ENCODE assay signal across 23 mouse cellular contexts in genomic region chr19:56264175-56264574, GRCm38 (mm10). TPM values are rescaled to one million over a fixed set of nuclear protein-coding genes. Genes with fewer than 3 reads are reported as not detected.
DNase-seq lines count a peak whose midpoint lies in the region; ATAC-seq lines count a peak whose summit lies in the region.
"Had no signal": no experiment of that assay in that cellular context is flagged by ENCODE, and none has a peak within 500 bp of the region (broad histone marks: within the 10 kb centered on the region; RNA-seq: fewer than 3 reads in every experiment).

No protein-coding gene starts in this region.

- H3K4me3 ChIP-seq in midbrain, embryonic 11.5 days (ENCODE audit: low read depth, low read length) = no peak overlapping the region
- no peak overlapping the region for H3K4me3 ChIP-seq in midbrain, embryonic 14.5 days (replicated peaks; ENCODE audit: low read depth, low read length)
- H3K4me3 ChIP-seq: embryonic facial prominence, embryonic 13.5 days; midbrain, embryonic 10.5 days had no signal

- H3K9me3 ChIP-seq in midbrain, embryonic 11.5 days (ENCODE audit: control insufficient read depth, low read length) = no peaks in the 10 kb centered on the region
- H3K9me3 ChIP-seq in midbrain, embryonic 14.5 days (ENCODE audit: control insufficient read depth, low read length) = no peaks in the 10 kb centered on the region
- H3K9me3 ChIP-seq: embryonic facial prominence, embryonic 13.5 days; midbrain, embryonic 10.5 days had no signal

- H3K9ac ChIP-seq in midbrain, embryonic 11.5 days (ENCODE audit: low read length) = no peak overlapping the region
- no peak overlapping the region for H3K9ac ChIP-seq in midbrain, embryonic 14.5 days (replicated peaks; ENCODE audit: low read length)
- H3K9ac ChIP-seq: embryonic facial prominence, embryonic 13.5 days; liver, embryonic 14.5 days had no signal

- WGBS in midbrain, embryonic 11.5 days = 78% methylated on average over 4 of the region's 4 CpGs
- 51% methylated on average over 4 of the region's 4 CpGs for WGBS in midbrain, embryonic 14.5 days

- H3K27ac ChIP-seq in midbrain, embryonic 11.5 days (ENCODE audit: low read depth, low read length) = no peak overlapping the region
- no peak overlapping the region for H3K27ac ChIP-seq in midbrain, embryonic 14.5 days (replicated peaks; ENCODE audit: low read depth, low read length)
- H3K27ac ChIP-seq: embryonic facial prominence, embryonic 13.5 days; liver, embryonic 14.5 days had no signal

- peak; percentile 47 for DNase-seq in adrenal gland, postnatal 14 days
- no peak for DNase-seq in adrenal gland, postnatal 10 days
- peak; percentile 75 for DNase-seq in midbrain, embryonic 11.5 days (ENCODE audit: low spot score, missing footprints)
- DNase-seq in midbrain, embryonic 14.5 days = no peak
- peak; percentile 58 to 60 for DNase-seq in kidney, postnatal 4 days
- peak; percentile 36 to 62 for DNase-seq in lung, postnatal 4 days
- DNase-seq in thymus, postnatal 0 days (ENCODE audit: low spot score) = no peak
- no peak for DNase-seq in urinary bladder, adult 2 months (ENCODE audit: low spot score)
- DNase-seq: cerebellum, adult 11-12 months; gastrocnemius, postnatal 25 days; heart, postnatal 4 days; right cerebral cortex, adult 18-20 months had no signal

- no peaks in the 10 kb centered on the region for H3K36me3 ChIP-seq in midbrain, embryonic 11.5 days (ENCODE audit: control insufficient read depth, insufficient read depth, low read length)
- H3K36me3 ChIP-seq in midbrain, embryonic 14.5 days (ENCODE audit: control insufficient read depth, insufficient read depth, low read length) = no peaks in the 10 kb centered on the region
- H3K36me3 ChIP-seq: embryonic facial prominence, embryonic 13.5 days; midbrain, embryonic 10.5 days had no signal

- no peak overlapping the region for H3K4me2 ChIP-seq in midbrain, embryonic 11.5 days
- no peak overlapping the region for H3K4me2 ChIP-seq in midbrain, embryonic 14.5 days (ENCODE audit: low read length)
- H3K4me2 ChIP-seq: embryonic facial prominence, embryonic 13.5 days; heart, embryonic 11.5 days had no signal

- no peak for ATAC-seq in midbrain, embryonic 11.5 days (ENCODE audit: low FRiP score)
- no peak for ATAC-seq in midbrain, embryonic 14.5 days (ENCODE audit: low FRiP score, low TSS enrichment)
- ATAC-seq: activated CD4-positive, CD25-positive, alpha-beta regulatory T cell, adult 4 months; inflammation-experienced regulatory T-cells, adult 6 months had no signal

- no peaks in the 10 kb centered on the region for H3K4me1 ChIP-seq in midbrain, embryonic 11.5 days (ENCODE audit: control insufficient read depth, insufficient read depth, low read length)
- H3K4me1 ChIP-seq in midbrain, embryonic 14.5 days (ENCODE audit: control insufficient read depth, insufficient read depth, low read length) = no peaks in the 10 kb centered on the region
- H3K4me1 ChIP-seq: embryonic facial prominence, embryonic 13.5 days had no signal

- H3K27me3 ChIP-seq in midbrain, embryonic 11.5 days (ENCODE audit: control insufficient read depth, insufficient read depth, low read length) = no peaks in the 10 kb centered on the region
- no peaks in the 10 kb centered on the region for H3K27me3 ChIP-seq in midbrain, embryonic 14.5 days (ENCODE audit: control insufficient read depth, insufficient read depth, low read length)

RNA-seq across cellular contexts. Expression of gene Habp2, which starts 22.8 kb away (rescaled TPM):
- total RNA-seq in adrenal gland, postnatal 14 days (2021) = 0.86 and 19.1 TPM in 2 replicates
- 10 to 100 TPM; 11.6 to 25.7 TPM for total RNA-seq in adrenal gland, postnatal 10 days (2021)
- polyA plus RNA-seq in midbrain, embryonic 11.5 days (2014; fragmentation: Nextera tagmentation; extraction: Ambion mirVana) = not detected in 2 replicates
- polyA plus RNA-seq in midbrain, embryonic 14.5 days (2014; fragmentation: Nextera tagmentation; extraction: Ambion mirVana) = not detected in 2 replicates
- polyA plus RNA-seq in thymus, postnatal 0 days (2015; fragmentation: Nextera tagmentation; extraction: Ambion mirVana) = 0.14 and 0.20 TPM in 2 replicates
- polyA plus RNA-seq in urinary bladder, adult 2 months (2012; rRNA removed) = 0.10 TPM in 1 of 2 replicates, not detected in the other
- total RNA-seq: common myeloid progenitor, adult 5-6 weeks; gastrocnemius, postnatal 25 days; heart, postnatal 4 days; layer of hippocampus, postnatal 14 days; left cerebral cortex, postnatal 36 days had no signal
- polyA plus RNA-seq: activated CD4-positive, CD25-positive, alpha-beta regulatory T cell, adult 4 months; brain, embryonic 14.5 days; embryonic facial prominence, embryonic 13.5 days; frontal cortex, adult 2 months had no signal

Comparison
In these comparisons a context has a peak if more than half of its experiments do, and no peak if none do; other contexts are left out.
1. DNase-seq: peak in adrenal gland, postnatal 14 days (single experiment), midbrain, embryonic 11.5 days (single experiment), kidney, postnatal 4 days (2 of 2) and lung, postnatal 4 days (2 of 2); none in adrenal gland, postnatal 10 days (single experiment), midbrain, embryonic 14.5 days (single experiment), thymus, postnatal 0 days (single experiment) and urinary bladder, adult 2 months (single experiment).